Mouse (Mus musculus) stomach, postnatal 0 days (tissue): ENCODE data around the gene Elmo1. TPM values are rescaled to one million over a fixed set of nuclear protein-coding genes. Genes with fewer than 3 reads are reported as not detected.
A peak's percentile ranks its signal among the peaks of the same experiment; 100 is the strongest.

ENCODE experiments used
- ATAC-seq: fragments of 200-750 bp; cut with Nextera tagmentation; 2 replicates; pipeline ENCODE4 v1.8.0; 2017; ENCODE audit not compliant: low FRiP score, low TSS enrichment
- DNase-seq: peaks from one replicate; pipeline ENCODE4 v3.0.0-alpha.2; 2016; ENCODE audit warnings: low spot score
- H3K27ac ChIP-seq: fragments of 300-500 bp; sonication (generic); replicated peaks from 2 replicates; pipeline ENCODE4 v1.5.1; 2014; ENCODE audit warnings: mild to moderate bottlenecking, control low read depth
- H3K27me3 ChIP-seq: fragments of 300-500 bp; sonication (generic); 2 replicates; pipeline ENCODE4 v1.6.1; 2014; ENCODE audit warnings: low read length; ENCODE audit not compliant: control insufficient read depth, insufficient read depth
- H3K36me3 ChIP-seq: fragments of 300-500 bp; sonication (generic); 2 replicates; pipeline ENCODE4 v1.6.1; 2014; ENCODE audit warnings: low read length, mixed read lengths; ENCODE audit not compliant: control insufficient read depth, insufficient read depth
- H3K4me1 ChIP-seq: fragments of 300-500 bp; sonication (generic); replicated peaks from 2 replicates; pipeline ENCODE4 v1.6.1; 2014; ENCODE audit warnings: antibody characterized with exemption; ENCODE audit not compliant: control insufficient read depth, insufficient read depth
- H3K4me2 ChIP-seq: fragments of 300-500 bp; sonication (generic); replicated peaks from 2 replicates; pipeline ENCODE4 v1.6.1; 2014; ENCODE audit warnings: low read depth, mild to moderate bottlenecking, control low read depth, moderate library complexity
- H3K4me3 ChIP-seq: fragments of 300-500 bp; sonication (generic); 2 replicates; pipeline ENCODE4 v1.5.1; 2014; ENCODE audit warnings: low read depth, low read length, control low read depth
- H3K9ac ChIP-seq: fragments of 300-500 bp; sonication (generic); 2 replicates; pipeline ENCODE4 v1.6.1; 2014; ENCODE audit warnings: mild to moderate bottlenecking, low read length, control low read depth, mixed read lengths
- H3K9me3 ChIP-seq: fragments of 300-500 bp; sonication (generic); 2 replicates; pipeline ENCODE4 v1.6.1; 2016; ENCODE audit warnings: low read length; ENCODE audit not compliant: control insufficient read depth
- CTCF ChIP-seq: IDR thresholded peaks from 2 replicates; pipeline ENCODE4 v1.5.1; 2016; ENCODE audit warnings: antibody characterized with exemption, low read depth, mild to moderate bottlenecking, moderate library complexity
- EP300 ChIP-seq: optimal IDR thresholded peaks from 2 replicates; pipeline ENCODE3; 2016; ENCODE audit warnings: antibody characterized with exemption
- WGBS: fragments of 180-500 bp; shearing (Covaris S2); extraction: QIAGEN DNeasy Blood & Tissue Kit; methylation state at CpG from one replicate; pipeline ENCODE4 v1.1.7; 2014; 5-methylcytosine and 5-hydroxymethylcytosine counted together
- polyA plus RNA-seq: library from polyadenylated mRNA; unstranded; fragments of >200 nt; fragmentation: Nextera tagmentation; extraction: Ambion mirVana; gene quantifications from 2 replicates; pipeline ENCODE4 v1.2.1, GENCODE M21; 2015

Elmo1 gene
- polyA plus RNA-seq, 1 experiment from 2014 or later = 5.0 TPM

DNA sequence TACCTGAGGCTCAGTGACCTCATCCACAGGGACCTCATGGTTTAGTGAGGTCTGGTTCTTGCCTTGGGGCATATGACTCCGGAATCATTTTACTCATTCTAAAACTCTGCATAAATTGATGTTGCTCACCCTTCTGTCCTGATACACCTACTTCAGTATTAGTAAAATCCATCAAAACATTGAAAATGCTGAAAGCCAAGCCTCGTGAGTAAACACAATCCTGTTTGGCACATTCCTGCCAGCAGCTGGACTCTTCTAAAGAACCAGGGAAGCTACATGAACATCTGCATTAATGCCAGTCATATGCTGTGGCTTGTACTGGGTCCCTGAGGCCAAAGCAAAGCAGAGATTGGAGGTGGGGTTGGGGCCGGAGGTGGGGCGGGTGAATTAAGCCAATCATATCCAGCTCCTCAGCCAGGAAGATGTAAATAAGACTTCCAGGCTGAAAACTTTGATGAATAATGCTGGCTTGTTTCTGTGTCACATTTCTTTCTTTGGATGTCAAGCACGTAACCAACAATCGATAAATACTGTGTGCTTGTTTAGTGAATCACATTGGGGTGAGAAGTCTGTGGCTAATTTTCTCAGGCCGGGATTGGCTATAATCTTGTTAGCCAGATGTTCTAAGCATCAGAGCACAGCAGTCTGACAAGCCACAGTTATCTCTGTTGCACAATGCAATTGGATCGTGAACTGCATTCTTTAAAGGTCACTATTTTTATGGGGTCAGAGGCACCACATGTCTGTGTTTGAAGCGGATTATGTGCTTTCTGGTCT is 24.9 kb downstream of the Elmo1 start:
- Histone ChIP-seq H3K36me3 (no peaks in the 10 kb centered on the region), H3K4me1 (no peaks in the 10 kb centered on the region), H3K9me3 (no peaks in the 10 kb centered on the region), H3K9ac (no peak overlapping the region), H3K4me3 (no peak overlapping the region), H3K27ac (no peak overlapping the region), H3K27me3 (no peaks in the 10 kb centered on the region), H3K4me2 (no peak overlapping the region)
- 39% methylated on average over 9 of the region's 9 CpGs for WGBS
- TF ChIP-seq EP300 = no peak
- TF ChIP-seq CTCF = peak; percentile 40
- DNase-seq = no peak
- peak; percentile 60 for ATAC-seq

DNA sequence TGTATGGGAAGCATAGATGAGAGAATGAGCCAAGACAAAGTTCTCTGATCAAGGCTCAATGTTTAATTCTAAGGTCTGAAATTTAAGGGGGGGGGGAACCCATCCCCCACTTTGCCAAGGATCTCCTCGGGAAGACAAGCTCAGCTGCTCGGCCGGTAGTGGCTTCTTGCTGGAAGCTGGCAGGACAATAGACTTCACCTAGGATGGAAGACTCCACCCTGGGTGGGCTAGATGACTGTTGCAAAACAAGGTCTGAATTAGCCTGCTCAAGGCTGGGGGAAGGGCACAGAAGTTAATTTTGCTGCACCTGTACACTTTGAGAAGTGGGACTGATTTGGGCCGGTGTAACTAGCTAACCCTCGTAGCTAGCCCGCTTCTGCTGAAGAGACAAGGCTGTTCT is 25.6 kb downstream of the Elmo1 start:
- H3K27ac ChIP-seq = no peak overlapping the region
- no peak overlapping the region for H3K4me2 ChIP-seq

DNA sequence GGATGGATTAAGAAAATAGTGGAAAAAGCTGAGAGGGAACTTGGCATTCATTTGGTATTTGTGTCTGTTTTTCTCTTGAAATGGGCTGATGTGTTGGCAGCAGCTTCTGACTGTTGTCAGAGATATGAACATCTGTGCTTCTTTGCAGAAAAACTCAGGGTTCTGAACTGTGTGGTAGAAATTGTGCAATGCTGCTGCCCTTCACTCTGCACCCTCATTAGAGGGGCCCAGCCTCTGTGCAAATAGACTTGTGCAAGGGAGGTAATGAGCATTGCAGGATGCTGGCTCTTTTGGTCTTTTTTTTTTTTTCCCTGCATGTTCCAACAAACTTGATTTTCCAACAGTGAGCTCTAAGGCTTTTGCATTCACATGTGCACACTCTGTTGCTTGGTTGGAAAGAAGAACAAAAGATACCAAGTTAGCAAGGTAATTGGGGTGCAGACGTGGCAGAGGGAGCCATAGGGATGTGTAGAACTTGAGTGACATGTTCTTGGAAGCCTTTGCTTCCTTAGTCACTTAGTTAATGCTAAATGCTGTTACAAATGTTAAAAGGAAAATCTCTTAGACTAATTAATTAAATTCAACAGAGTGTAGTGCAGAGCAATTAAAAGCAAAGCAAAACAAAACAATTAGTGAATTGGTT is 26.6 kb downstream of the Elmo1 start:
- Histone ChIP-seq H3K4me1 (no peaks in the 10 kb centered on the region), H3K4me3 (no peak overlapping the region), H3K9ac (no peak overlapping the region), H3K4me2 (no peak overlapping the region), H3K36me3 (no peaks in the 10 kb centered on the region), H3K27ac (no peak overlapping the region), H3K9me3 (no peaks in the 10 kb centered on the region), H3K27me3 (no peaks in the 10 kb centered on the region)
- ATAC-seq = no peak
- WGBS = 44% methylated on average over 1 of the region's 1 CpGs
- TF ChIP-seq CTCF = no peak
- no peak for TF ChIP-seq EP300
- DNase-seq = no peak

More for the DNA sequence above, 25.6 kb downstream of the Elmo1 start:
- H3K4me3 ChIP-seq = no peak overlapping the region
- DNase-seq (no peak), ATAC-seq (no peak)
- 67% methylated on average over 6 of the region's 6 CpGs for WGBS
- H3K9ac ChIP-seq = no peak overlapping the region
- no peaks in the 10 kb centered on the region for H3K9me3 ChIP-seq
- no peaks in the 10 kb centered on the region for H3K27me3 ChIP-seq
- no peaks in the 10 kb centered on the region for H3K4me1 ChIP-seq
- TF ChIP-seq EP300 = no peak
- no peak for TF ChIP-seq CTCF
- no peaks in the 10 kb centered on the region for H3K36me3 ChIP-seq

DNA sequence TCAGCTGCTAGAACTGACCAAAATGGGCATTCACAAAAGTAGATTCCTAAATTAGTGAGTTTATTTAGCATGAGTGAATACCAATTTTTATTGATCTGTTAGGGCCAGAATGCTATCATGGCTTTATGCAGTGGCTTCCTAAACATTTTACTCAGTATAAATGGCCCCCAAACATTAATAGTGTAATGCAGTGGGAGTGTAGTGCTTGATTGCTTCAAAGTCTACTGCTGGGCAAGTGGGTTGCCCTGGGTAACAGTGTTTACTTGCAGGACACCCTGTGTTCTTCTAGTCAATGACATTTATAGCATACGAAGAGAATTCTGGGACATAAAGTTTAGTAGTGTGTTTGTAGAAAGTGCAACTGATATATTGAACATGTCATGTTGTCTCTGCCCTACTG is 27.3 kb downstream of the Elmo1 start:
- no peak for TF ChIP-seq EP300
- TF ChIP-seq CTCF = no peak
- H3K4me1 ChIP-seq = no peaks in the 10 kb centered on the region
- 58% methylated on average over 1 of the region's 1 CpGs for WGBS
- no peaks in the 10 kb centered on the region for H3K36me3 ChIP-seq
- no peak overlapping the region for H3K27ac ChIP-seq
- no peaks in the 10 kb centered on the region for H3K9me3 ChIP-seq
- no peak overlapping the region for H3K4me3 ChIP-seq
- H3K4me2 ChIP-seq = no peak overlapping the region
- no peak for ATAC-seq
- H3K9ac ChIP-seq = no peak overlapping the region
- no peaks in the 10 kb centered on the region for H3K27me3 ChIP-seq
- no peak for DNase-seq

DNA sequence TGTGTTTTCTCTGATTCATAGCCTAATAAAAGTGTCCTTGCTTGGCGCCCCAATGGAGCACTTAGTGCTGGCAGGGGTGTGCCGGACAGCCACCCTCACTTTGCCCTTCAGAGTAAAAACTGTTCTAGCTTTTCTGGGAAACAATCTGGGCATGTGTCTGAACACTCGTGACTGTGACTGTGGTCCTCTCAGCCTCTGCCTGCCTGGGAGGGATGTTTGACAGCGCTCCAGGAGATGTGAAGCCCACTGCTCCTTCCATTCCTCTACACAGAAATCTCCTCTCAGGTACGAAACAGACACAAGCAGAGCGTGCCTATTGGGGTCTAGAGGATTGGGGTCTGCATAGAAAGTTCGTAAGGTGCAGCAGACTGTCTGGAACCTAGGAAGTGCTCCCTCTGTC is 28.5 kb downstream of the Elmo1 start:
- Histone ChIP-seq H3K4me3 (no peak overlapping the region), H3K4me2 (no peak overlapping the region), H3K27ac (no peak overlapping the region), H3K9ac (no peak overlapping the region), H3K9me3 (no peaks in the 10 kb centered on the region), H3K4me1 (no peaks in the 10 kb centered on the region), H3K36me3 (no peaks in the 10 kb centered on the region), H3K27me3 (no peaks in the 10 kb centered on the region)
- TF ChIP-seq CTCF (no peak), EP300 (no peak)
- WGBS = 88% methylated on average over 7 of the region's 7 CpGs
- no peak for ATAC-seq
- no peak for DNase-seq

DNA sequence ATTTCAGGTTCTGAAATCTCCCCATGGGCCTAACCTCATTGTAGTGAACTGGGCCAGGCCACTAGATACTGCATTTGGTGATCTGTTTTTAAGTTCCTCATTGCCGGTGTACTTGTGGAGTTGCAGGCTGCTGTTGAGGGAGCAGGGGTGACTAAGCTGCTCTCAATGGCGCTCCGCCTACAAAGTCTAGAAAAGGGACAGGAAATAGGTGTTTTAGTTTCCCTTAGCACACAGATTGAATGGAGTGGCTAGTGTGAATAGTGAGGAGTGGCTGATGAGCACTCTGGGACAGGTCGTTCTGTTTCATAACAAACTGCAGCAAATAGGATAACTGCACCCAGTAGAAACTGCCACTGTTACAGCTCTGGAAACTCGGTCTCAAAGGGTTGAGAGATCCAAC is 30.3 kb downstream of the Elmo1 start:
- no peak overlapping the region for H3K4me2 ChIP-seq
- H3K9ac ChIP-seq = no peak overlapping the region
- no peak overlapping the region for H3K4me3 ChIP-seq
- peak overlapping the region; percentile 3; the same call in 1 of the 2 replicates for H3K27ac ChIP-seq
- DNase-seq (peak; percentile 37), ATAC-seq (peak; percentile 81)
- 56% methylated on average over 5 of the region's 5 CpGs for WGBS
- no peaks in the 10 kb centered on the region for H3K9me3 ChIP-seq
- no peaks in the 10 kb centered on the region for H3K4me1 ChIP-seq
- H3K36me3 ChIP-seq = no peaks in the 10 kb centered on the region
- TF ChIP-seq EP300 (no peak), CTCF (no peak)
- H3K27me3 ChIP-seq = no peaks in the 10 kb centered on the region
